Mouse (Mus musculus): ENCODE measurements around the gene Phpt1.
"Not testable (repeated sequence)": the region's sequence is repeated elsewhere in the genome, so short reads cannot be mapped to it uniquely, and the experiment has no call there.

Phpt1 gene

DNA sequence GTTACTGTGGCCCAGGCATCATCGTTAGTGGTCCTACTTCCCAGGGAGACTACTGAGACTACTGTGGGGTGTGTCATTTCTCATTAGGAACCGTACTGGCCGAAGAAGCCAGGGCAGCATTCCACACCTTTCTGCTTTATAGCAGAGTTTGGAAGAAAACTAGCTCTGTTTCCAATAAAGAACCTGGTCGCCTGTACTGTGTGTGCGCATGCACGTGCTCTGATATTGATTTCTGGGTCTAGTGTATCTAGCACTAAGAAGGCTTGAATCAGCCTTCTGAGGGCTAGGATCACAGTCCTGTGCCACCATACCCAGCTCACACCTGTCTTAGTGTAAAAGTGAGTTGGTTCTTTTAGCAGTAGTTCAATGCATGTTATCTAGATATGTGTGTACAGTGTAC, 16.2 kb downstream of the Phpt1 start:
- DNase-seq: no peak

- DNase-seq: no peak
Observed at GRCm38 (mm10) chr2:25557964-25558360, 17.1 kb downstream of the Phpt1 start.

- peak; percentile 92 to 95 for DNase-seq
Observed at GRCm38 (mm10) chr2:25557221-25557963, 17.6 kb downstream of the Phpt1 start, which contains the start of gene Edf1. Gene Edf1 (plus strand): TSS chr2:25557847.

DNA sequence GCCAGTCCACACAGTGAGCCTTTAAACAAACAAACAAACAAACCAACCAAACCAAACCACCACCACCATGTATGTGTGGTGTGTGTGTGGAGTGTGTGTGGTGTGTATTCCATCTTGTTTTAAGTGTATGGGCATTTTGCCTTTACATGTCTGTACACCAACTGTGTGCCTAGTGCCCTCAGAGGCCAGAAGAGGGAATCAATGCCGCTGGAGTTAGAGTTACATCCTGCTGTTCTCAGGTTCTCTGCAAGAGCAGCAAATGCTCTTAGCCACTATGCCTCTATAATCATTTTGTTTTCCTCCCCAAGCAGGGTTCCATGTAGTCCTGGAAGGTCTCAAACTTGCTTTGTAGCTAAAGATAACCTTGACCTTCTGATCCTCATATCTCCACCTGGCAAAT, 18.7 kb downstream of the Phpt1 start:
- DNase-seq: no peak

DNA sequence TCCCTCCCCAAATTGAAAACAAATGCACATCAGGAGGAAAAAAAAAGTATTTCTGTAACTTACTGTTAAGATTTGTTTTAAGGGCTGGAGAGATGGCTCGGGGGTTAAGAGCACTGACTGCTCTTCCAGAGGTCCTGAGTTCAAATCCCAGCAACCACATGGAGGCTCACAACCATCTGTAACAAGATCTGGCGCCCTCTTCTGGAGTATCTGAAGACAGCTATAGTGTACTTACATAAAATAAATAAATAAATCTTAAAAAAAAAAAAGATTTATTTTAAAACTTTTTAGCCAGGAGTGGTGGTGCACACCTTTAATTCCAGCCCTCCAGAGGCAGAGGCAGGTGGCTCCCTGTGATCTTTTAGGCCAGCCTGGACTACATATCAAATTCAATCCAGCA, 19.5 kb downstream of the Phpt1 start:
- DNase-seq: not testable (repeated sequence)

DNA sequence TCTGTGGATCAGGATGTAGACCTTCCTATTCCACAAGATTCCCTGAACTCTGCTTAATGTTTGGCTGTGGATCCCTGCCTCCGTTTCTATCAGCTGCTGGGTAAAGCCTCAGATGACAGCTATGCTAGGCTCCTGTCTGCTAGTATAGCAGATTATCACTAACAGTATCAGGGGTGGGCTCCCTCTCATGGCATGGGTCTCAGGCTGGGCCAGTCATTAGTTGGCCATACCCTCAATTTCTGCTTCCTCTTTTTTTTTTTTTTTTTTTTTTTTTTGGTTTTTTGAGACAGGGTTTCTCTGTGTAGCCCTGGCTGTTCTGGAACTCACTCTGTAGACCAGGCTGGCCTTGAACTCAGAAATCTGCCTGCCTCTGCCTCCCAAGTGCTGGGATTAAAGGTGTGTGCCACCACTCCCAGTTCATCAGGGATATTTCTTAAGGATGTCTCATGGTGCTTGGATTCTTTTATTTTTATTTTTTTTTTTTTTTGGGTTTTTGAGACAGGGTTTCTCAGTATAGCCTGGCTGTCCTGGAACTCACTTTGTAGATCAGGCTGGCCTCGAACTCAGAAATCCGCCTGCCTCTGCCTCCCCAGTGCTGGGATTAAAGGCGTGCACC, 21.7 kb downstream of the Phpt1 start:
- not testable (repeated sequence) for DNase-seq

DNA sequence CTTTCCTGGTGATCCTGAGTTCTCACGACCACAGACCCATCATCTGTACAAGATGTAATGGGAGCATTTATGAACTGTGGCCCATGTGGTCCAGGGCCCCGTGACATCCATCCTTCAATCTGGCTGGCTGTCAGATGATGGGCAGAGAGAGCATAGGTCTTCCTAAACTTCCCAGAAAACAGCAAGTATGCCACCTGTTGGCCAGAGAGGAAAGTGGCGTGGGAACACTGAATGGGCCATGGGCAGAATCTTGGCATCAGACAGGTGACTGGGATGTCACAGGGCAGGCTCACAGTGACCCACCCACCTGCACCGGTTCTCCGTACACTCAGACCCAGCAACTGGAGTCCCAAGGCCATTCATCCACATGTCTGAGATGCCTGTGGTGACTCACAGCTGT, 23.8 kb downstream of the Phpt1 start:
- DNase-seq: peak; percentile 64 to 67

DNA sequence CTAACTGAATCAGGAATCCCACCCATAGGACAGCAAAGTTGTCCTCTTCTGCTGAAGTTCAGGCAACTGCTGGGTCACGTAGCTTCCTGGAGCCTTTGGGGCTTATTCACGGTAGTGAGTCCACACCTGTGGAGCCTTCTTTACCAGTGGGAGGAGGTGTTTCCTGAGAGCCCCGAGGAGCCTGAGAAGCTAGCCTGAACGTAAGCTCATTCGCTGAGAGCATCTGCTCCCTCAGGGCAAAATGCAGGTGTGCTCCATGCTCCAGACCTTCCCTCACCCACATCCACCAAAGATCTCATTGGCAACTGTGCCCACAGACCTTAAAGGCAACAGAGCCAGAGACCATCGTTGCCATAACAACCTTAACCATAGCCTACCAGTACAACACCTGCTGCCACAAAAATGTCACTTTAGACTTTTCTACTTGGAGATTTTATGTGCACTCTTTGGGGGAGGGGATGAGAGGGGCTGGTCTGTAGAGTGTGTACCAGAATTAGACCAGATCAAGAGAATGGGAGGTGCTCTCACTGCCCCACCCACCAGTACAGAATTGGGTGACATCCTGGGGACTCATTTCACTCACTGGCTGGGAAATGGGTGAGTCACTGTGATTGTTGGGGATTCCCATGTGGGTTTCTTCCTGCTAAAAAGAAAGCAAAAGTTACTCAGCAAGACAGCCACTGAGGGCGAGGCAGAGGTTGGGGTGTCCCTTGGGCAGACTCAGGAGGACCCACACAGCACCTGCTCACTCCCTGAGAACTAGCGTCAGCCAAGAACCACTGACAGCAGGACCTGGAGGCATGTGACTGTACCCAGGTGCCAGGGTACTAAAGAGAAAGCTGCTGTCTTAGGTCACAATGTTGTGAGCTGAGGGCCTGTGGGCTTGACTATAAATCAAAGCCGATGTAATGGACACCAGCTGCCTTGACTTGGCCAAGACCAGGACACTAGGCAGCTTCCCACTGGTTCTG, 25.7 kb downstream of the Phpt1 start:
- DNase-seq: peak; percentile 72 to 86

DNA sequence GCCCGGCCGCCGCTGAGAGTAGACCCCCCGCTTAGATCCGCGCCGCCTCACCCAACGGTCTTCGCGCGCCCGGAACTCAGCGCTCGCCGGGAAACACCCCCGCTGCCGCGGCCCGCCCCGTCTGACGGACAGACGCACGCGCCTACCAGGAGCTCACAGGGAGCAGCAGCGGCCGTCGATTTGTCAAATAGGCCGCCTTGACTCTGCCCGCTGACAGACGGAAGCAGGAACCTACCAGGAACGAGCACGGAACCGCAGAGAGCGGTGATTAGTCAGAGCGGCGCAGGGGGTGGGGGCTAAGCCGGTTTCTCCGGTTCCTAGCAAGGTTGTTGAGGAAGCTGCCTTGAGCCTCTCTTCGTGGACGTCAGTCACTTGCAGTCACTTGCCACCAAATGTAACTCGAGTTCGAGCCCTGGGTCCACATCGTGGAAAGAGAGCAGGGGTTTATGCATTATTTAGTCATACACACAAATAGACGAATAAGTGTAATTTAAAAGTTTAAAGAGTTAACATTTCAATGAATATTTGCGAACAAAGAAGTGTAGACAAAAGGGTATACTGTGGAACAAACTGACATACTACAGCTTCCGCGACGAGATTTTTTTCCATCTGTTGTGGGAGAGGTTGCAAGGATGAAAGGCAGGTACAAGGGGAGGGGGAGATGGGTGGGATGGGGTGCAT, 28.1 kb downstream of the Phpt1 start, which contains the start of gene Traf2:
Traf2 (minus strand) TSS at position 130 of the 681 bp plus-strand sequence.
- DNase-seq: peak; percentile 98 to 99

DNA sequence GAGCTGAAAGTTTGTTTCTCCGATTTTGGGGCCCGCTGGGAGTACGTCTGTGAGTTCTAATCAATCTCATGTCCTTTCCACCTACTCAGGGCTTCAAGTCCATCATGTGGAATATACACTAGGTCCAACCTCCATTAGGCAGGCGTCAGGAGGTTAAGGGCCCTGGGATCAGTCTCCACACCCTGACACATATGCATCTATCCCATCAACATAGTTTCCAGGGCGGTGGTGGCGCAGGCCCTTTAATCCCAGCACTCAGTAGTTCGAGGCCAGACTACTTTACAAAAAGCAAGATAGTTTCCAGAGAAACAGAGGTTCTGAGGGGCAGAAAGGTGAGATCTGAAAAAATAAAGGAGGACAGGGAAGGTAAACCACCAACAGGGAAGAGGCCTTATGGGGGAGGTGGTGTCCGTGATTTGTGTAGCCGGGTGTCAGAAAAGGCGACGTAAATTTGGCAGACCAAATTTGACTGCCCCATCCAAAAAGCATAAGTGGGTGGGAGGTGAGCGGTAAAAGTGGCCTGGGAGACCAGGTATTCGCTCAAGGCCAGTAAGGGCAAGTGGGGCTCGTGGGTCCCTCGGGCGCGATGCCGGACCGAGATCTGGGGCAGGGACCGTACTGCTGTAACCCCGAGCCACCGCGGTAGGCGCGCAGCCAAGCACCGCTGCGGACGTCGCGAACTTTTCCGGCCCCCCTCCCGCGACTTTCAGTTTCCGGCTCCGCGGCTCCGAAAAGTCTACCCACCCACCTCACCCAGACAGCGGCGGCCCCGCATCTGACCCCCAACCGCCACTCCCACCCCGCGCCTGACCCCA, 28.8 kb downstream of the Phpt1 start:
- DNase-seq: no peak

DNA sequence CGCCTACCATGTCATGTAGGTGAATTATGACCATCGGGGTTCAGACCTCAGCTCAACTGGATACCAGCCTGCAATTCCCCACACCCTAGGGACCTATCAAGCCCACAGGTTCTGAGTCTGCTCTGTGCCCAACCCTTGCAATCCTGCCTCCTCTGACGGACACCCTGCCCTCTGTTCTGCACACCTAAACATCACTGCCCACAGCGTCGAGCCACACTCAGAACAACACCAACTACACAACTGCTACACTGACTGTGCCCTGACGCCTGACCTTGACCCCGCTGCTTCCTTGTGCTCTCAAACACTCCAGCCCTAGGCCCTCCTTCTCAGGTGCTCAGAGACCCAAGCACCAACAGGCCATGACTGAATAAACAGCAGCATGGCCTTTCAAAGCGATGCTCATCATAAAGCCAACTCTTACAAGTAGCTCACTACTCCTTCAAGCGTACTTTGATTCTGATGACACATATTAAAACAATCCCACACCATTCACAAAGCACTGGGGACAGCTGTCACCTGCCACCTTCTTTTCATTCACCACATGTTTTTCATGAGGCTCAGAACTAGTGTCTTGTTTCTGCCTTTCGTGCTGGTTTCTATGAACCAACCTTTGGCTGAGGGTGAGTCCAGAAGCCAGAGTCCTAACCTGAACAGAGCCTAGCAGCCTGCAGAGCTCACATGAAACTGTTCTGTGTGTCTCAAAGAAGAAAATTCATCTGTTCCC, 33.2 kb downstream of the Phpt1 start:
- DNase-seq: no peak

- DNase-seq: no peak
Observed at GRCm38 (mm10) chr2:25540541-25540948, 34.5 kb downstream of the Phpt1 start.

DNA sequence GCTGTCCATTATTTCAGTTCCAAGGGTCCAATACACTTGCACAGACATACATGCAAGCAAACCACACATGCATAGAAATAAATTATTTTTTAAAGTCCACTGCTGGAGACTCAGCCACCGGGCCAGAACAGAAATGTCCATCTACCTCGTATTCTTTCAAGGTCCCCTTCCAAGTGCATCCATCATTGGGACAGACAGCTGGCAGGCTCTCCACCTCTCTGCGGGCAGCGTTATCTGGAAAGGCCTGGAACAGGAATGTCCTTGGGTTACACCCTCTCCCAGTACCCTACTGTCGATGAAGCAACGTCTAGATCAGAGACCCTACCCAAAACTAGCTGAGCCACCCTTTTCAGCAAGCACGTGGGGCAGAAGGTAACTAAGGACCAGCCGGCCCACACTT, 38.5 kb downstream of the Phpt1 start:
- DNase-seq: no peak

DNA sequence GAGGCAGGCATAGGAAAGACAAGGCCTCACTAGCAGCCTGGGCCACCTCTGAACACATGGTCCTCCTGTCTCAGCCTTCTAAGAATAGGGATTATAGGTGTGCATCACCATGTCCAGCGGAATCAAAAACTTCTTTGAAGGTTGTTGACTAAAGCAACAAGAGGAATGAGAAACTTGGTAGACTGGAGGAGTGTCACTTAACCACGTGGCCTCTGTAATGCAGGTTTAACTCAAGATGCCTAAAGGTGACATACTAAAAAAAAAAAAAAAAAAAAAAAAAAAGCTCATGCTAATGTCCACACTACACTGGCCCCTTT, 40.2 kb downstream of the Phpt1 start:
- DNase-seq: no peak

- DNase-seq: peak; percentile 31 to 36
Observed at GRCm38 (mm10) chr2:25534178-25534865, 40.7 kb downstream of the Phpt1 start.

DNA sequence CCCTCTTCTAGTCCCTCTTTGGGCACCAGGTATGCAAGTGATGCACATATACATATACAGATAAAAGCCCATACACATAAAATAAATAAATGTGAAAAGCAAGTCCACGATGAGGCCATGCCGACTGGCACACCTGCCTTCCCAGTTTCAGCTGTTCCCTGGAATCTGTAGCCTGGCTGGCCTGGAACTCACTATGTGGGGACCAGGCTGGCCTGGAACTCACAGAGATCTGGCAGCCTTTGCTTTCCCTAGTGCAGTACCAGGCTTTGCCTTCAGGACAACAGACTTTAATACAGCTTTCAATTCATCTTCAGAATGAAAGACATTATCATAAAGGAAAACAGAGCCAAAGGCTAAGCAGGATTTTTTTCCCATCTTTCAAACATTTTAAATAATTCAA, 41.3 kb downstream of the Phpt1 start:
- DNase-seq: no peak

GRCm38 (mm10) chr2:25526510-25527302, 48.3 kb downstream of the Phpt1 start:
- DNase-seq: no peak

Data from thymus, postnatal 36 days (tissue).